Mouse (Mus musculus): ENCODE results near the gene Mei1. TPM values are rescaled to one million over a fixed set of nuclear protein-coding genes. Genes with fewer than 3 reads are reported as not detected.

Gene Mei1
- polyA plus RNA-seq, 1 experiment from 2014 or later = not detected

DNA sequence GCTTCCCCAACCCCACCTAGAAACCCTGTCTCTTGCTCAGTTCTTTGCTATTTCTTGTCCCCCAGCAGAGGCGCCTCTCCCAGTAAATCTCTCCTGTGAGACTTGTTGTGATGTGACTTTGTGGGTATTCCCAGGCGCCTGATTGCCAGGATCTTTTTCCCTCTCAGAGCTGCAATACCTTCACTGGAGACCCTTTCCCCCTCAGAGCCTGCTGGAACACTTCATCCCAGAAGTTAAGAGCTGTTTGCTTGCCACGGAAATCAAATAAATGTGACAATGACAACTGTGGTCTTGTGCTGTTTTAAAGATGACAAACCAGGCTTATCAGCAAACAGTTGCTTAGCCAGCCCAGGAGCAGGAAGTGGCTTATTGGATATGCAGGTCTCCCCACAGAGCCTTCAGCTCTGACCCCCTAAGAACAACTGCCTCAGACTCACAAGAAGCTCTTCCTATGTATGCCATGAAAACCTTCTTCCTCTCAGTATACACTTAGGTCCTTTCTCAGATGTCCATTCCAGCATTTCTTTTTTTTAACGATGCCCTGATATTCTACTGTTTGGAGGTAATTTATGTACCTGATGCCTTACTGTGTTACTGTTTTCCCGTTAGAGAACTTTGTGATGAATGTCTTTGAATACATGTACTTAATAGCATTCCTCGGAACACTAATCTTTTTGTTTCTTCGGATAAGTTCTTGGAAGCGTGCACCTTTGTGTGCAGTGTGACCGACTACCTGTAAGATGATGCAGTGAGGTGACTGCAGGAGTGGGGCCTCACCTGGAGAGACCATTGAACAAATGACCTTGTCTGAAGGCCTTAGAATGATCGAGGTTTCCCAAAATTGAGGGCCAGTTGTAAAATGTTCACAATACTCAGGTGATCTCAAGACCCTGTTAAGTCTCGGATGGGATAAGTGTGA is 76.3 kb downstream of the Mei1 start:
- H3K9me3 ChIP-seq (ENCODE audit: low read length) = no peaks in the 10 kb centered on the region
- H3K27ac ChIP-seq (ENCODE audit: low read length) = peak overlapping the region; percentile 92
- TF ChIP-seq CTCF (IDR thresholded peaks at IDR 0.05) = peak; percentile 9; the same call in 1 of the 2 replicates
- TF ChIP-seq EP300 (IDR thresholded peaks at IDR 0.05) = peak; percentile 15; the same call in 1 of the 2 replicates
- H3K4me3 ChIP-seq (ENCODE audit: low read depth, low read length) = peak overlapping the region; percentile 92
- H3K4me1 ChIP-seq (ENCODE audit: insufficient read depth, low read depth, low read length) = peaks cover 16% of the 10 kb centered on the region; the same call in 1 of the 2 replicates
- WGBS = 11% methylated on average over 11 of the region's 11 CpGs
- H3K36me3 ChIP-seq (ENCODE audit: insufficient read depth, low read length) = 0 out of 2 replicates have a peak, but pooled peaks cover 1% of the 10 kb centered on the region
- peak overlapping the region; percentile 46; the same call in 1 of the 2 replicates for H3K9ac ChIP-seq (replicated peaks; ENCODE audit: low read depth)
- DNase-seq (ENCODE audit: low spot score) (peak; percentile 11), ATAC-seq (no peak)
- no peaks in the 10 kb centered on the region for H3K27me3 ChIP-seq (replicated peaks; ENCODE audit: insufficient read depth, low read length)
- peak overlapping the region; percentile 88 for H3K4me2 ChIP-seq (replicated peaks; ENCODE audit: low read depth, low read length)

GRCm38 (mm10) chr15:82146770-82147610 is 77.2 kb downstream of the Mei1 start, which contains the start of gene Srebf2:
Srebf2 (plus strand) TSS chr15:82147181.
- DNase-seq (ENCODE audit: low spot score) (peak; percentile 99), ATAC-seq (peak; percentile 96)
- WGBS = under 1% methylated on average over 46 of the region's 79 CpGs
- Histone ChIP-seq H3K27me3 (replicated peaks; ENCODE audit: insufficient read depth, low read length) (no peaks in the 10 kb centered on the region), H3K9ac (replicated peaks; ENCODE audit: low read depth) (peak within 1 kb of the TSS; percentile 69), H3K4me1 (ENCODE audit: insufficient read depth, low read depth, low read length) (peaks cover 16% of the 10 kb centered on the region; the same call in 1 of the 2 replicates), H3K27ac (ENCODE audit: low read length) (peak within 1 kb of the TSS; percentile 92), H3K36me3 (ENCODE audit: insufficient read depth, low read length) (no peaks in the 10 kb centered on the region), H3K4me2 (replicated peaks; ENCODE audit: low read depth, low read length) (peak within 1 kb of the TSS; percentile 88), H3K9me3 (ENCODE audit: low read length) (no peaks in the 10 kb centered on the region), H3K4me3 (ENCODE audit: low read depth, low read length) (peak within 1 kb of the TSS; percentile 92)
- TF ChIP-seq EP300 (IDR thresholded peaks at IDR 0.05) = peak; percentile 75; the same call in 1 of the 2 replicates
- no peak for TF ChIP-seq CTCF (IDR thresholded peaks at IDR 0.05)

DNA sequence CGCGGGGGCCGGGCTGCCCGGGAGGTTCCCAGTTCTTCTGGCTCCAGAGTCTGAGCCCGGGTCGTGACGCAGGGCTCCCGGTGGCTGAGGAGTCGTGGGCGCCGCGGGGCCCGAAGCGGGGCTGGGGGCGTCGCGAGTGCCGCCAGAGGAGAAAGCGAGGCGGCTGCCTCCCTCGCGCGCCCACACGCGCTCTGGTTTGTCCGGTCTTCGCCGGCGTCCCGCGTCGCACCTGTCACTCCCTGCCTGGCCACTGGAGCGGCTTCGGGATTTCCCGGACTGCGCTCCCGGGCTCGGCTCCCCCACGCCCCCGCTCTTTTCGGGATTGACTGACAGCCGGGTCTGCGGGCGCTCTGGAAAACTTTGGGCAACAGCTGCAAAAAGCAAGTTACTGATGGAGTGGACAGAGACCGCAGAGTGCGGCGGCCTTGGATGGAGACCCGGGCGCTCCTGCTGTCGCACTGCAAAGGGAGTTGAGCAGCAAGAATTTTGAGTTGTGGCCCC is 77.9 kb downstream of the Mei1 start:
- Histone ChIP-seq H3K4me1 (ENCODE audit: insufficient read depth, low read depth, low read length) (peaks cover 16% of the 10 kb centered on the region; the same call in 1 of the 2 replicates), H3K9ac (replicated peaks; ENCODE audit: low read depth) (peak overlapping the region; percentile 69), H3K4me2 (replicated peaks; ENCODE audit: low read depth, low read length) (peak overlapping the region; percentile 88), H3K27ac (ENCODE audit: low read length) (peak overlapping the region; percentile 92), H3K4me3 (ENCODE audit: low read depth, low read length) (peak overlapping the region; percentile 92), H3K27me3 (replicated peaks; ENCODE audit: insufficient read depth, low read length) (no peaks in the 10 kb centered on the region), H3K9me3 (ENCODE audit: low read length) (no peaks in the 10 kb centered on the region), H3K36me3 (ENCODE audit: insufficient read depth, low read length) (no peaks in the 10 kb centered on the region)
- TF ChIP-seq CTCF (IDR thresholded peaks at IDR 0.05) (peak; percentile 17), EP300 (IDR thresholded peaks at IDR 0.05) (no peak)
- 0% methylated on average over 34 of the region's 50 CpGs for WGBS
- peak; percentile 30 for ATAC-seq
- peak; percentile 72 for DNase-seq (ENCODE audit: low spot score)

DNA sequence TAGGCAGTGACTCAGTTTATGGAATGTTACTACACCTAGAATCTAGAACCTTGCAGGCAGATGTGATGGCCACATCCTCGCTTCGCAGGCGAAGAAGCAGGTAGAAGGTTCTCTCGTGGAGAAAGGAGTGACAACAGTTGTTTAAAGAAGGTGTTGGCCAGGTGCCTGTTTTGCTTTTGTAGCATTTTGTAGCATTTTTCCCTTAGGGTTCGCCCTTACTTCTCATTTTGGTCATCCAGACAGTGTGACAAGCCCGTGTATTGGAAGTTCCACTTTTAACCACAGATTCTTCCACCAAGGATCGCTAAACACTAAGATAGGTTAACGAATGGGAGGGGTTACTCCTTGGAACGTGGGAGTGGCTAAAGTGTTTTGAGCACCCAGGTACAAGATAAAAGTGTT is 78.7 kb downstream of the Mei1 start:
- Histone ChIP-seq H3K9ac (replicated peaks; ENCODE audit: low read depth) (peak overlapping the region; percentile 69), H3K9me3 (ENCODE audit: low read length) (no peaks in the 10 kb centered on the region), H3K4me2 (replicated peaks; ENCODE audit: low read depth, low read length) (peak overlapping the region; percentile 88), H3K4me3 (ENCODE audit: low read depth, low read length) (peak overlapping the region; percentile 92), H3K27ac (ENCODE audit: low read length) (peak overlapping the region; percentile 92; the same call in 1 of the 2 replicates), H3K36me3 (ENCODE audit: insufficient read depth, low read length) (no peaks in the 10 kb centered on the region), H3K4me1 (ENCODE audit: insufficient read depth, low read depth, low read length) (peaks cover 16% of the 10 kb centered on the region; the same call in 1 of the 2 replicates), H3K27me3 (replicated peaks; ENCODE audit: insufficient read depth, low read length) (no peaks in the 10 kb centered on the region)
- ATAC-seq (no peak), DNase-seq (ENCODE audit: low spot score) (peak; percentile 43)
- TF ChIP-seq EP300 (IDR thresholded peaks at IDR 0.05) = no peak
- no peak for TF ChIP-seq CTCF (IDR thresholded peaks at IDR 0.05)
- whole genome bisulfite sequencing = 17% methylated on average over 9 of the region's 9 CpGs

DNA sequence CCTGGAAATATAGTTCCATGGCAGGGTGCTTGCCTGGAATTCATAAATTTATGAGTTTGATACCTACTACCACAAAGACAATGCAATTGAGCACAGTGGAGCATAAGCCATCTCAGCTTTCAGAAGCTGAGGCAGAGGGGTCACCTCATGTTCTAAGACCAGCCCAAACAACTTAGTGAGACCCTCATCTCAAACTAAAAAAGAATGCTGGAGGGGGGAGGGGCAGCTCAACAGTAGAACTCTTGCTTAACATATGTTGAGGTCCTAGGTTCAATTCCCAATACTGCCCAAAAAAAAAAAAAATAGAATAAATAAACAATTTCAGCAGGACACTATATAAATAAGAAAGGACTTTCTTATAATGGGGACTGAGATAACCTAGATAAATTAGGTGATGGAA is 80.2 kb downstream of the Mei1 start:
- H3K4me1 ChIP-seq (ENCODE audit: insufficient read depth, low read depth, low read length) = peaks cover 16% of the 10 kb centered on the region; the same call in 1 of the 2 replicates
- no peaks in the 10 kb centered on the region for H3K36me3 ChIP-seq (ENCODE audit: insufficient read depth, low read length)

More for the DNA sequence above, 80.2 kb downstream of the Mei1 start:
- H3K4me2 ChIP-seq (replicated peaks; ENCODE audit: low read depth, low read length) = no peak overlapping the region
- ATAC-seq (no peak), DNase-seq (ENCODE audit: low spot score) (no peak)
- no peaks in the 10 kb centered on the region for H3K27me3 ChIP-seq (replicated peaks; ENCODE audit: insufficient read depth, low read length)
- no peak overlapping the region for H3K4me3 ChIP-seq (ENCODE audit: low read depth, low read length)
- no peak overlapping the region for H3K27ac ChIP-seq (ENCODE audit: low read length)
- no peak overlapping the region for H3K9ac ChIP-seq (replicated peaks; ENCODE audit: low read depth)
- TF ChIP-seq CTCF (IDR thresholded peaks at IDR 0.05) (no peak), EP300 (IDR thresholded peaks at IDR 0.05) (no peak)
- H3K9me3 ChIP-seq (ENCODE audit: low read length) = no peaks in the 10 kb centered on the region

Measured in lung, postnatal 0 days (tissue).